Mouse (Mus musculus) left cerebral cortex, adult 11 months (tissue): ENCODE results near the gene Klhdc7b.

ENCODE experiments used
- DNase-seq: peaks from one replicate; pipeline ENCODE4 v3.0.0; 2022; ENCODE audit warnings: low spot score

The Klhdc7b gene

GRCm38 (mm10) chr15:89374801-89375534 lies 9.7 kb upstream of the Klhdc7b start:
- DNase-seq, result no peak

DNA sequence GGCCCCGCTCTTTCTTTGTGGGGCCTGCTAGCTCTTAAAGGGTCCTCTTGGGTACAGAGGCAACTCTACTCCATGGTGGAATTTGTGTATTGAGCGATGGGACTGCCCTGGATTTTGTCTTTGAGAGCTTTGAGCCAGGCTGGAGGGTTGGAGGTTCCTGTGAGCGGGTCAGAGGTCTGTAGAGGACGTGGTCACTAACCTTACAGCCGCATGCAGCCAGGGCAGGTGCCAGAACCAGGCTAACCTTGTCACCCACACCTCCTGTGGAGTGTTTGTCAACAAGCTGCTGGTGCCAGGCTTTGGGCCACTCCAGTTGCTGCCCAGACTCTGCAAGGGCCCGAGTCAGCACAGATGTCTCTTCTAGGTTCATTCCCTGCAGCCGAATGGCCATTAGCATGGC lies 8.7 kb upstream of the Klhdc7b start:
- DNase-seq, result no peak

GRCm38 (mm10) chr15:89376957-89377356 lies 7.8 kb upstream of the Klhdc7b start, which contains the start of gene Tymp:
Gene Tymp, minus strand, starts transcription at chr15:89377039.
- DNase-seq, result no peak

- no peak for DNase-seq
Observed at GRCm38 (mm10) chr15:89377362-89377761, 7.4 kb upstream of the Klhdc7b start.

DNA sequence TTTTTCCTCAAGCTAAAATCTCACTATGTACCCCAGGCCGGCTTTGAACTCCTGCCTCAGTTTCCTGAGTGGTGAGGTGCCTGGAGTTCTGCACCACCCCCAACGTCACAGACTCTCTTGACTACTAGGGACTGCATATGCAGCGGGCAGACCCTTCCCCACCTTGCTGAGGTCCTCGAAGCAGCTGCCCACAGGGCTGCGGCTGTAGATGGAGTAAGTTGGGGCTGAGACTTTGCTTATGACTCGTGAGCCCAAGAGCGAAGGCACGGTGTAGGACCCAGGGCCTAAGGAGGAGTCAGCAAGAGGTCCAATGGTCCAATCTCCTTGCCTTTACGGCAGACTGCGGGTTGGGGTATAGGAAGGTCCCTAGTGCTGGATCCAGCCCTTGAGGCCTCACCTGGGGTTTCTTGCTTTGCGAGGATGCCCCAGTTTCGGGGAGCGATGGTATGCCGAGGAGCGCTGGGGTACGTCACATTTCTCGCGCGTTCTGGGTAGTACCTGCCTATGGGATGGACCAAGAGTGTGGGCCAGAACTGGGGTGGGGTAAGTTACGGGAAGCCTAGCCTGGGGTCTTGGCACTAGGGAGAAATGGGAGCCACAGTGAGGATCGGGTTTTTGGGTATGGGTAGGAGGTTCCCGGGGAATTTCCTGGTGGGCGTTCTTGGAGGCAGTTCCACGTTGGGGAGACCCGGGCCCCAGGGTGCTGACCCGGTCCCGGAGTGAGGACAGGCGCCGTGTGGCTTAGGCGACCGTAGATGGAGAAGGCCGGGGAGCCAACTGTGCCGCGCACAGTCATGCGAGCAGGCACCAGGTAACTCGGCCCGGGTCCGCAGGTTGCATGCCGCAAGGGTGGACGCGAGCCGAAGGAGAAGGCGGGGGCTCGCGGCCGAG lies 6.5 kb upstream of the Klhdc7b start:
- no peak for DNase-seq

DNA sequence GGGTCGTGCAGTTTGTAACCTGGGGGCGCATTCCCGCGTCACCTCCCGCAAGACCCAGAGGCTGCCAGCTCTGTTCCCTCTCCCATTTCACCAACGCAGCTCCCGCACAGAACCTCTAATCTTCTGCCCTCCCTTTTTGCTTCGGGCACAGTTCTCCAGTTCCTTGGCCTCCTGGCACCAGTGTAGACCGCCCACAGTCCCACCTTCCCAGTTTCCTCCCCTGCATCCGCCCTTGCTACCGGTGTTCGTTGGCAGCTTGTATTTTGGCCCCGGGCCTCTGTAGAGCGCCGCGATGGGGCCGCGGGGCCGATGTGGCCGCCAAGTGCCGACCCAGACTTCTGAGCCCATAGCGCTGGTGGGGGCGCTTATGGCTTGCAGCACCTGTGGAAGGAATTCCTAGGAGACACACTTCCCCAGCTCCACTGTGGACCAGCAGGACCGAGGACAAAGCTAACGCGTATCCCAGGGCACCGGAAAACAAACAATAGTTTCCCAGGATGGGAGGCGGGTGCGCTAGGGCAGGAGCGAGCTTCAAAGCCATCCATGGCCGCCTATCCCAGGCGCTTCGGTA lies 5.8 kb upstream of the Klhdc7b start, which contains the start of gene Odf3b:
TSS of gene Odf3b (minus strand) at position 452 of the 571 bp plus-strand sequence.
- no peak for DNase-seq

GRCm38 (mm10) chr15:89379429-89379828 lies 5.3 kb upstream of the Klhdc7b start:
- DNase-seq, result no peak

DNA sequence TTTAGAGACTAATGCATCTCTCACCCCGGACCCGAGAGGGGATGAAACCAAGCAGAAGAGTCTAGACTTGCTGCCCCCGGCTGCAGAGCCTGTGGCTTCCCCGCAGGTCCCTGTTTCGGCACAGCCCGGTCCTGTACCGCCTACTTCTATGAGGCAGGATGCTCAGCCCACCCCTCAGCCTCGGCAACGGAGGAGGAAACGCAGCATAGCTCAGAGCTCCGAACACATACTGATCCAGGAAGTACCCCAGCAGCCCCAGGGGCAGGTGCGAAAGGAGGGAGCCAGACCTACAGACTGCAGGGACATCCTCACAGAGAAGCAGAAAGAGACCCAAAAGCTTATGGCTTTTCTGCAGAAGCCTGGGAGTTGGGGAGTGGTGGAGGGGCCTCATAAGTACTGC lies 2.4 kb downstream of the Klhdc7b start:
- no peak for DNase-seq

- DNase-seq, result no peak
Observed at GRCm38 (mm10) chr15:89390081-89390480, 5.4 kb downstream of the Klhdc7b start.

DNA sequence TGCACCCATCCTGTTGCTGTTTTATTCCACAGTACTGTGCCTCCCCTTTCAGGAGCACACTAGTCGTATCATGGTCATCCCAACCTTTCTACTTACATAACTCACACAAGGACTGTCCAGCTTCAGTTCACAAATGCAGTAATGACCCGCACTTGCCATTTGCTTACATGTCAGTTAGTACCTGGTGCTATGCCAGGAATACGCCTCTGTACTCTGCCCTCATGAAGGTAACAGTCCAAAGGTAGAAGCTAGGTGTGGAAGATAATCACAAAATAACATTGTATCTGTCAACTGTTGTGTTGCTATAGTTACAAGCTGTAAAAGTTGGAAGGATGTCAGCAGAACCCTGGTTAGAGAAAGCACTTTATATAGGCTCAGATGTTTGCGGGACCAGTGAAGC lies 12.2 kb downstream of the Klhdc7b start:
- DNase-seq, result no peak

- DNase-seq, result no peak
Observed at GRCm38 (mm10) chr15:89398146-89398545, 13.4 kb downstream of the Klhdc7b start.

- no peak for DNase-seq
Observed at GRCm38 (mm10) chr15:89399716-89400115, 15.0 kb downstream of the Klhdc7b start.

DNA sequence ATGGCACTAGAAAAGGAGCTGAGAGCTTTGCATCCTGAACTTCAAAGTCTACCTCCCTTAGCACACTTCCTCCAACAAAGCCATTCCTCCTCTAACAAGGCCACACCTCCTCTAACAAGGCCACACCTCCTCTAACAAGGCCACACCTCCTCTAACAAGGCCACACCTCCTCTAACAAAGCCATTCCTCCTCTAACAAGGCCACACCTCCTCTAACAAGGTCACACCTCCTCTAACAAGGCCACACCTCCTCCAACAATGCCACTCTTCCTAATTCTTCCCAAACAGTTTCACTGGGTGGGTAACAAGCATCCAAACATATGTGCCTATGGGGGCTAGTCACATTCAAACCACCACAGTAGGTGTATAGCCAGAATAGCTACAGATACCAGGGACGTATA lies 17.8 kb downstream of the Klhdc7b start:
- DNase-seq, result no peak

DNA sequence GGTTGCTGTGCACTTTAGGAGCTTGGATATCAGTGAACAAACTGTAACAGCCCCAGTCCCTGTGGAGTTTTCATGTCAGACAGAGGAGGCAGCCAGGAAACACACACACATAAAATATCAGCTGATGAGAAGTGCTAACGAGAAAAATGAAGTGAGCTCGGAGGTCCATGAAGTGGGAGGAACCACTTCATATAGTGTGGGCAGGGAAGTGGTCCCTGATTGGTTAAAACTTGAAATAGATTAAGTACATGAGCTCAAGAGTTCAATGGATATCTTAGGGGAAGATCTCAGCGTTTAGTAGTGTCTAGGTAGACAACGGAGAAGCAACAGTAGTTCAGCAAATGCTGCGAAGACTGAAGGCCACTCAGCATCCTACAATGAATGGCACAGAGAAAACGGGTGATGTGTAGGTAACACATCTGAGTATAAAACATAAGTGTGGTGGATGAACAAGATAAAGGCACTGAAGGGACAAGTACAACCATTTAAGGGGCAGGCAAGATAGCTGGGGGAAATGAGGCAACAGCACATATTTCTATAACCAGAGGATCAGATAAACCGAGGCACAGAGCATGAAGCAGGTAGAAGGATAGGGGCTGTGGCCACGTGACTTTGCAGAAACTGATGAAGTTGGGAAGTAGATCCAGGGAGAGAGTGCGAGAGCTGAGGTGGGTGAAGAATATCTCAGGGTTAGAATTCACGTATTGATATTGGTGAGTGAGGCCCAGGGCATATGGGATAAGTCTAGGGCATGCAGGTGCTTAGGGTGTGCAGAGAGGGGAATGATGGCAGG lies 20.3 kb downstream of the Klhdc7b start:
- no peak for DNase-seq

DNA sequence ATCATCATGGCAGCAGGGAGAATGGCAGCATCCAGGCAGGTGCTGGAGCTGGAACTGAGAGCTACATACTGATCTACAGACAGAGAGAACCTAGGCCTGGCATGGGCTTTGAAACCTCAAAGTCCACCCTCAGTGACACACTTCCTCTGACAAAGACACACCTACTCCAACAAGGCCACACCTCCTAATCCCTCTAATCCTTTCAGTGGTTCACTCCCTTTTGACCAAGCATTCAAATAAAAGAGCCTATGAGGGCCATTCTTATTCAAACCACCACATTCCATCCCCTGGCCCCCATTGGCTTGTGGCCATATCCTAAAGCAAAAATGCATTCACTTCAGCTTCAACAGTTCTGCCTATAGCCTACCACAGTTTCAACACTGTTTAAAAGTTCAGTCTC lies 22.0 kb downstream of the Klhdc7b start:
- DNase-seq, result no peak

- DNase-seq, result no peak
Observed at GRCm38 (mm10) chr15:89410118-89410517, 25.4 kb downstream of the Klhdc7b start, which contains the start of gene Syce3. Gene Syce3, minus strand, starts transcription at chr15:89410503.

DNA sequence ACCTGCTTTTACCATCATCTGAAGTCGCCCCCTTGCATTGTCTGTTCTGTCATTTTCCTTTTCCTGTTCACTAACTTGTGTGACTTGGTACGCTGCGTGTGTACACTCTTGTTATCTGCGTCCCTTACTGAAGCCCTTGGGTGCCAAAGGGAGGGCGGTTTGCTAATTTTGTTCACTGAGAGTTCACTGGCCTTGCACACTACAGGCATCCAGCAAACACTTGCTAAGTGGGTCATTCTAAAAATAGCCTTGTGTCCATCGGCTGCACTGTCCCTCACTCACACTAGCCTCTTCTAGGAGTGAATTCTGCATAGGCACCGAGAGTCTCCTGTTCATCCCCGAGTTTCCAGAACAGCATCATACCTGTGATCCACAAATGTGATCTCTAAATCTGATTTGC lies 30.6 kb downstream of the Klhdc7b start:
- DNase-seq, result no peak

- DNase-seq, result no peak
Observed at GRCm38 (mm10) chr15:89421938-89422337, 37.2 kb downstream of the Klhdc7b start.

- no peak for DNase-seq
Observed at GRCm38 (mm10) chr15:89424621-89425020, 39.9 kb downstream of the Klhdc7b start.

DNA sequence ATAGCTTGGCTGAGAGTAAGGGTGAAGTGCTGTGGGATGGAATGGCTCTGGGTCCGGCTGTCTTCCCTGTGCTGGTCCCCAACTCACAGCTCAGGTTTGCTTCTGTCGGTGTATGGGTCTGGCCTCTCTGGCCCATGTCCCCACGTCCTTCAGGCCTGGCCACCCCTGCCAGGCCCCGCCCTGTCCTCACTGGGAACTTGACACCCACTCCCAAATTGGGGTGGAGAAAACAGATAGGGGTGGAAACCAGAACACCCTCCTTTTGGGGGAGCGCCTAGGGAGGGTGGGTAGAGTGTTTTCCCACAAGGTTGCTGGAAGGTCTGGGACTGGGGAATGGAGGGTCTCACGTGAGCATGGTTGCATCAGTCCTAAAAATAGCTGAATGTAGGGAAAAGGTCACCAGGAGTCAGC lies 41.0 kb downstream of the Klhdc7b start, which contains the start of gene Cpt1b:
TSS of gene Cpt1b (minus strand) at position 153 of the 411 bp plus-strand sequence.
- no peak for DNase-seq

DNA sequence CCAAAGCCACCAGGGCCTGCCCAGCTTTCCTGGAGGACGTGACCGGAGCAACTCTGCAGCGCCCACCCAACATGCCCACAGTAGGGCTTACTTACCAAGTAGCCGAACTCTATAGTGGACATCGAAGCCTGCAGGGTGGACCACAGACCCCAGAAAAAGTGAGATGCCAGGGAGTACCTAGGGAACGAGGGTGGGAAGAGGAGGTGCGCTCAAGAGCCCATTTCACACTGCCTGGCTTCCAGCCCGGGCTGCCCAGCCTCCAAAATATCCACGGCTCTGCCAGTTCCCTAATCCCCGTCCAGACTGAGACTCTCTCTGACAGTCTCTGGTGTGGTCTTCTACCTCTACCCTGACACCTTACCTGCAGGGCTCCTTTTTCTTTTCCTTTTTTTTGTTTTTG lies 42.0 kb downstream of the Klhdc7b start:
- no peak for DNase-seq
